Mouse (Mus musculus) liver, embryonic 11.5 days (tissue): Measurements from ENCODE around the gene H1f0. TPM values are rescaled to one million over a fixed set of nuclear protein-coding genes. Genes with fewer than 3 reads are reported as not detected.
A peak's percentile ranks its signal among the peaks of the same experiment; 100 is the strongest.
"Not testable (repeated sequence)": the region's sequence is repeated elsewhere in the genome, so short reads cannot be mapped to it uniquely, and the experiment has no call there.

Experiments used
- ATAC-seq: fragments of 200-750 bp; cut with Nextera tagmentation; replicated peaks from 2 replicates; pipeline ENCODE4 v1.8.0; 2017; ENCODE audit warnings: moderate number of reproducible peaks, mild to moderate bottlenecking, moderate TSS enrichment, moderate library complexity; ENCODE audit not compliant: low FRiP score
- DNase-seq: peaks from one replicate; pipeline ENCODE4 v3.0.0-alpha.2; 2017; ENCODE audit warnings: low spot score
- H3K27ac ChIP-seq: fragments of 300-500 bp; sonication (generic); 2 replicates; pipeline ENCODE4 v1.5.1; 2014; ENCODE audit warnings: mild to moderate bottlenecking, low read depth, low read length, control low read depth
- H3K27me3 ChIP-seq: fragments of 300-500 bp; sonication (generic); replicated peaks from 2 replicates; pipeline ENCODE4 v1.6.1; 2014; ENCODE audit warnings: low read length, mixed read lengths; ENCODE audit not compliant: control insufficient read depth, insufficient read depth
- H3K36me3 ChIP-seq: fragments of 300-500 bp; sonication (generic); 2 replicates; pipeline ENCODE4 v1.6.1; 2014; ENCODE audit warnings: mild to moderate bottlenecking, low read length, moderate library complexity, mixed read lengths; ENCODE audit not compliant: control insufficient read depth, insufficient read depth
- H3K4me1 ChIP-seq: fragments of 300-500 bp; sonication (generic); replicated peaks from 2 replicates; pipeline ENCODE4 v1.6.1; 2014; ENCODE audit warnings: low read length, mixed read lengths; ENCODE audit not compliant: control insufficient read depth, insufficient read depth
- H3K4me2 ChIP-seq: fragments of 300-500 bp; sonication (generic); 2 replicates; pipeline ENCODE4 v1.6.1; 2014; ENCODE audit warnings: mild to moderate bottlenecking, control low read depth, moderate library complexity
- H3K4me3 ChIP-seq: fragments of 300-500 bp; sonication (generic); 2 replicates; pipeline ENCODE4 v1.5.1; 2014; ENCODE audit warnings: low read depth, low read length, control low read depth
- H3K9ac ChIP-seq: fragments of 300-500 bp; sonication (generic); 2 replicates; pipeline ENCODE4 v1.6.1; 2014; ENCODE audit warnings: low read depth, low read length, control low read depth
- H3K9me3 ChIP-seq: fragments of 300-500 bp; sonication (generic); 2 replicates; pipeline ENCODE4 v1.6.1; 2016; ENCODE audit warnings: low read length, inconsistent platforms, mixed read lengths; ENCODE audit not compliant: control insufficient read depth
- WGBS: fragments of 180-500 bp; shearing (Covaris S2); extraction: QIAGEN DNeasy Blood & Tissue Kit; methylation state at CpG from one replicate; pipeline ENCODE4 v1.1.7; 2014; 5-methylcytosine and 5-hydroxymethylcytosine counted together
- polyA plus RNA-seq: library from polyadenylated mRNA; unstranded; fragments of >200 nt; fragmentation: Nextera tagmentation; extraction: Ambion mirVana; gene quantifications from 2 replicates; pipeline ENCODE4 v1.2.1, GENCODE M21; 2014

The H1f0 gene
- polyA plus RNA-seq, 1 experiment from 2014 or later: 124 TPM

GRCm38 (mm10) chr15:79027291-79028205, 702 bp upstream of the H1f0 start:
- WGBS: 7% methylated on average over 41 of the region's 46 CpGs
- 0 out of 2 replicates have a peak, but pooled peaks have one; percentile 13 for ATAC-seq
- peaks cover 55% of the 10 kb centered on the region for H3K27me3 ChIP-seq
- DNase-seq: peak; percentile 62
- peak overlapping the region; percentile 78 for H3K4me3 ChIP-seq
- H3K4me2 ChIP-seq: peak overlapping the region; percentile 99
- H3K9me3 ChIP-seq: no peaks in the 10 kb centered on the region
- H3K4me1 ChIP-seq: peaks cover 32% of the 10 kb centered on the region
- no peaks in the 10 kb centered on the region for H3K36me3 ChIP-seq
- H3K9ac ChIP-seq: peak overlapping the region; percentile 99
- peak overlapping the region; percentile 92 for H3K27ac ChIP-seq

- Histone ChIP-seq H3K9ac (peak overlapping the region; percentile 99), H3K27me3 (peaks cover 55% of the 10 kb centered on the region), H3K4me3 (peak overlapping the region; percentile 78), H3K4me1 (peaks cover 28% of the 10 kb centered on the region), H3K9me3 (no peaks in the 10 kb centered on the region), H3K27ac (peak overlapping the region; percentile 92; the same call in 1 of the 2 replicates), H3K4me2 (peak overlapping the region; percentile 99), H3K36me3 (no peaks in the 10 kb centered on the region)
- ATAC-seq (no peak), DNase-seq (no peak)
- WGBS: 23% methylated on average over 16 of the region's 16 CpGs
Measured at GRCm38 (mm10) chr15:79028823-79029484, 704 bp downstream of the H1f0 start.

GRCm38 (mm10) chr15:79029519-79030241, 1.4 kb downstream of the H1f0 start:
- H3K4me3 ChIP-seq: peak overlapping the region; percentile 78
- H3K36me3 ChIP-seq: no peaks in the 10 kb centered on the region
- peaks cover 28% of the 10 kb centered on the region for H3K4me1 ChIP-seq
- 10% methylated on average over 11 of the region's 11 CpGs for WGBS
- no peaks in the 10 kb centered on the region for H3K9me3 ChIP-seq
- H3K27me3 ChIP-seq: peaks cover 55% of the 10 kb centered on the region
- peak overlapping the region; percentile 99 for H3K4me2 ChIP-seq
- 0 out of 2 replicates have a peak overlapping the region, but pooled peaks have one; percentile 32 for H3K27ac ChIP-seq
- ATAC-seq (no peak), DNase-seq (no peak)
- peak overlapping the region; percentile 99 for H3K9ac ChIP-seq

GRCm38 (mm10) chr15:79030551-79031435, 2.5 kb downstream of the H1f0 start:
- no peaks in the 10 kb centered on the region for H3K9me3 ChIP-seq
- WGBS: 2% methylated on average over 52 of the region's 52 CpGs
- peaks cover 23% of the 10 kb centered on the region for H3K4me1 ChIP-seq
- peak; percentile 83 for DNase-seq
- peak overlapping the region; percentile 99 for H3K4me2 ChIP-seq
- no peaks in the 10 kb centered on the region for H3K36me3 ChIP-seq
- H3K27ac ChIP-seq: peak overlapping the region; percentile 64; the same call in 1 of the 2 replicates
- H3K9ac ChIP-seq: peak overlapping the region; percentile 58
- H3K27me3 ChIP-seq: peaks cover 50% of the 10 kb centered on the region
- peak overlapping the region; percentile 78 for H3K4me3 ChIP-seq
- peak; percentile 69 for ATAC-seq

GRCm38 (mm10) chr15:79031908-79032307, 3.7 kb downstream of the H1f0 start:
- H3K36me3 ChIP-seq, ATAC-seq, H3K27ac ChIP-seq, H3K4me3 ChIP-seq, H3K9ac ChIP-seq, H3K9me3 ChIP-seq, DNase-seq: not testable (repeated sequence)
- Histone ChIP-seq H3K27me3 (peaks cover 39% of the 10 kb centered on the region), H3K4me1 (peaks cover 23% of the 10 kb centered on the region), H3K4me2 (0 out of 2 replicates have a peak overlapping the region, but pooled peaks have one; percentile 12)
- WGBS: 88% methylated on average over 5 of the region's 5 CpGs

- WGBS: 10% methylated on average over 14 of the region's 14 CpGs
- Histone ChIP-seq H3K9me3 (no peaks in the 10 kb centered on the region), H3K27me3 (peaks cover 25% of the 10 kb centered on the region), H3K4me3 (peak overlapping the region; percentile 10; the same call in 1 of the 2 replicates), H3K4me1 (peaks cover 39% of the 10 kb centered on the region), H3K4me2 (peak overlapping the region; percentile 62), H3K27ac (no peak overlapping the region), H3K9ac (peak overlapping the region; percentile 35; the same call in 1 of the 2 replicates), H3K36me3 (no peaks in the 10 kb centered on the region)
- DNase-seq (peak; percentile 81), ATAC-seq (peak; percentile 45)
Measured at GRCm38 (mm10) chr15:79037913-79038328, 9.7 kb downstream of the H1f0 start.

GRCm38 (mm10) chr15:79038331-79038730, 10.1 kb downstream of the H1f0 start:
- WGBS: 67% methylated on average over 10 of the region's 10 CpGs
- Histone ChIP-seq H3K9me3 (no peaks in the 10 kb centered on the region), H3K27ac (no peak overlapping the region), H3K9ac (peak overlapping the region; percentile 35; the same call in 1 of the 2 replicates), H3K27me3 (peaks cover 29% of the 10 kb centered on the region), H3K4me3 (no peak overlapping the region; the same call in 1 of the 2 replicates), H3K36me3 (no peaks in the 10 kb centered on the region), H3K4me2 (peak overlapping the region; percentile 62), H3K4me1 (peaks cover 39% of the 10 kb centered on the region)
- ATAC-seq (no peak), DNase-seq (no peak)
